Mouse (Mus musculus): ENCODE results near the gene Cenpj. TPM values are rescaled to one million over a fixed set of nuclear protein-coding genes. Genes with fewer than 3 reads are reported as not detected.
A peak's percentile ranks its signal among the peaks of the same experiment; 100 is the strongest.

The Cenpj gene
- polyA plus RNA-seq, 1 experiment = 6.9 TPM

DNA sequence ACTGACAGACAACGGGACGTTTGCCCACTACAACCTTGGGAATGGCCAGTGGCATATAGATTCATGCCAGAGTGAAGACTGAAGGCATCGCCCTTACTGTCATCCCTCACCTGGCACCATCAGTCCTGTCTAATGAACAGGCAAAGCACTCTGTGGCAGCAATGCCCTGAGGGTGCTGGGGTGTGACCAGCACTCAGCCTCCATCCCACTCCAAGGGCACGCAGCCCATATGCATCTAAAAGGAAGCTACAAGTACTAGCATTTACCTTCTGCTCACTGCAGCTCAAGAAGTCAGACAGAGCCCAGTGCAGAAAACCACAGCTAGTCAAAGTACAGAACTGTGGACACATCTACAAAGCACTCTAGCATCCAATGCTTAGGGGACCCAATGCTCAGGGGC, 29.7 kb downstream of the Cenpj start:
- DNase-seq (ENCODE audit: low read depth) = no peak
- TF ChIP-seq CTCF (IDR thresholded peaks at IDR 0.05; ENCODE audit: borderline replicate concordance, extremely low read depth, insufficient read depth, insufficient read length) (no peak), POLR2A (IDR thresholded peaks at IDR 0.05; ENCODE audit: borderline replicate concordance, extremely low read depth, insufficient read depth, insufficient read length, poor library complexity, severe bottlenecking) (no peak)

DNA sequence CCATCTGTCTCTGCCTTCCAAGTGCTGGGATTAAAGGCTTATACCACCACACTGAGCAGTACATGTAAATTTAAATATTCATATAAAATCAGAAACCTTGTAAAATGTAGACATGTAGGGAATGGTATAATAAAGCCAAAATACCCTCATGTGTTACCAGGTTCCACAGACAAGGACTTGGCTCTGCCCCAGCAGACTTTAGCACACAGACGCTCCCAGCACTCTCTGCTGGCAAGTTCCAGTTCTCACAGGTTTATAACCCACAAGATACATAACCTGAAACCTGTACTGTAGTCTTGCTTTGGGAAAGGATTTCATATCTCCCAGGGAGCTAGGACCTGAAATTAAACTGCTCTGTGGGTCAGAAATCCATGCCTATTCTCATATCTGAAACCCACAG, 30.3 kb downstream of the Cenpj start:
- peak; percentile 19 for DNase-seq (ENCODE audit: low read depth)
- TF ChIP-seq POLR2A (IDR thresholded peaks at IDR 0.05; ENCODE audit: borderline replicate concordance, extremely low read depth, insufficient read depth, insufficient read length, poor library complexity, severe bottlenecking) (no peak), CTCF (IDR thresholded peaks at IDR 0.05; ENCODE audit: borderline replicate concordance, extremely low read depth, insufficient read depth, insufficient read length) (no peak)

DNA sequence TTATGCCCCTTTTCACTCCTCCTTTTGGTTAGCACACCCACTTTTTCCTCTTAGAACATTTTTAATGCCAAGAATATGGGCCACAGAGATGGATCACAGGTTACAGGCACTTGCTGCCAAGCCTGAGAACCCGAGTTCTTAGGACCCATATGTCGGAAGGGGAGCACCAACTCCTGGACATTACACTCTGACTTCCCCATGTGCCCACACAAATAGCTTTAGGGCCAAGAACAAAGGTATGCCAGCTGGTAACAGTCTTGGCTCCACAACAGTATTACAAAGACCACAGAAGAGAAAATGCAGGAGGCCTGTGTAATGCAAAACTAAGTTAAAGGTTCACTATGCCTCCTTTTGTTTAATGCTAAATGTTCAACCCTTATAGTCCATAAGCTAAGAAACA, 44.4 kb downstream of the Cenpj start:
- TF ChIP-seq POLR2A (IDR thresholded peaks at IDR 0.05; ENCODE audit: borderline replicate concordance, extremely low read depth, insufficient read depth, insufficient read length, poor library complexity, severe bottlenecking) (no peak), CTCF (IDR thresholded peaks at IDR 0.05; ENCODE audit: borderline replicate concordance, extremely low read depth, insufficient read depth, insufficient read length) (no peak)
- DNase-seq (ENCODE audit: low read depth) = no peak

DNA sequence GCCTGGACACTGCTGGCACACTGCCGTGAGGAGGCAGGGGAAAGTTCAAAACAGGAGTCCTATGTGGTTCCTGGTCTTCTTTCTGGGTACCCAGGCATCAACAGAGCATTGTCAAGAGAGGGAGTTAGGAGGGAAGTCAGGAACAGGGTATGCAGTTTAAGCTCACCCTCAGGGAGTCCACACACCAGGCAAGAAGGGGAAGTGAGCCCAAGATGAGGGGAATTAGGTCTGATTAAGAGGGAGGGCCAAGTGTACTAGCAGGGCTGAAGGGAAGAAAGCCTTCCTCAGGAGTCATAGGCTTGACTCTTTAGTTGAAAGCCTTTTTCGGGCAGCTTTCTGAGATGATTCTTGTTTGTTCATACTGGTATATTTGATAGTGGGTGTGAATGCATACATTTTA, 60.5 kb downstream of the Cenpj start:
- no peak for TF ChIP-seq POLR2A (IDR thresholded peaks at IDR 0.05; ENCODE audit: borderline replicate concordance, extremely low read depth, insufficient read depth, insufficient read length, poor library complexity, severe bottlenecking)
- DNase-seq (ENCODE audit: low read depth) = no peak

DNA sequence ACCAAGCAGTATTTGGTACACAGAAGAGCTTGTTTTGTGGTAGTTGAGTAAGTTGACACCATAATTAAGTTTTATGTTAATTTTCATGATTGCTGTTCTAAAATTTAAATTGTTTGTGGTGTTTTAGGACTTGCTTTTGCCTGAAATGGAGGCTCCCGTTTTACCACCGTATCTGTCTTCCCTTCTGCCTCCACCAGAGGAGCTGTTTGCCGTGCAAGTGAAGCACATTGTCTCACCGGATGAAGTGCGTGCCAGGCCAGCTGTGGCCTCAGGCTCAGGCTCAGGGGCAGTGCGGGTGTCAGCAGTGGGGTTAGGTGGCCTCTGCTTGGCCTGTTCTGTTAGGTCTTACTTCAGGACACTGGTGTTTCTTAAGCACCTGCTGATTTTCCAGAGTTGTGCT, 63.1 kb downstream of the Cenpj start:
- peak; percentile 52 for DNase-seq (ENCODE audit: low read depth)
- TF ChIP-seq CTCF (IDR thresholded peaks at IDR 0.05; ENCODE audit: borderline replicate concordance, extremely low read depth, insufficient read depth, insufficient read length) (peak; percentile 60; the same call in 1 of the 2 replicates), POLR2A (IDR thresholded peaks at IDR 0.05; ENCODE audit: borderline replicate concordance, extremely low read depth, insufficient read depth, insufficient read length, poor library complexity, severe bottlenecking) (no peak)

DNA sequence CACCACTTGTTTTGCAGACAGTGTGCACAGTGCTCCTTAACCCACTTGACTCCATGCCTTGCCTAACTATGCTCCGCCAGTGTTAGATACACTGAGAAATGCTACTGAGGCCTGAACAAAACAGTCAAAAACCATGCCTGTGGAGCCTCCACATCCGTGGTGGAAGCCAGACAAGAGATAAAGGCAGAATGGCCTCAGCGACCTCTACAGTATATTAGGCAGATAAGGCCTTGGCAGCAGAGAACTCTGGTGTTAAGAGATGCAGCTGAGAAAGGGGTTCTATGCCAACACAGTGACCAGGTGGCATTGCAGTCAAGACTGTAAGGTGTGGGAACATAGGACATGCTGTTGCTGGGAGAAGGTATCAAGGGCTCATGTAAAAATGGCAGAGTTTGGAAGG, 68.5 kb downstream of the Cenpj start:
- TF ChIP-seq CTCF (IDR thresholded peaks at IDR 0.05; ENCODE audit: borderline replicate concordance, extremely low read depth, insufficient read depth, insufficient read length) = no peak
- no peak for TF ChIP-seq POLR2A (IDR thresholded peaks at IDR 0.05; ENCODE audit: borderline replicate concordance, extremely low read depth, insufficient read depth, insufficient read length, poor library complexity, severe bottlenecking)
- DNase-seq (ENCODE audit: low read depth) = no peak

DNA sequence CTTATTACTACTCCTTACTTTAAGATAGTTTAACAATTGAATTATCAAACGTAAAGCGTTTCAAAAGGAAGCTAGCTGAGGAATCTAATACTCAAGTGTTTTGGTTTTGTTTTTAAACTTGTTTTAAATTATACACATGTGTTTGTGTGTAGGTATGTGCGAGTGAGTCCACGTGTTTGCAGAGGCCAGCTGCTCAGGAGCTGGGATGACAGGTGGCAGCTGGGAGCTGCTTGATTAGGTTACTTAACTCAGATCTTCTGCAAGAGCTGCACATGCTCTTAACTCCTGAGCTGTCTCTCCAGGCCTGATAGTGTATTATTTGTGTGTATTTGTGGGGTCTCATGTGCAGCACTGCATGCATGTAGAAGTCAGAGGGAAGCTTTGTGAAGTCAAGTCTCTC, 72.8 kb downstream of the Cenpj start:
- TF ChIP-seq POLR2A (IDR thresholded peaks at IDR 0.05; ENCODE audit: borderline replicate concordance, extremely low read depth, insufficient read depth, insufficient read length, poor library complexity, severe bottlenecking) (no peak), CTCF (IDR thresholded peaks at IDR 0.05; ENCODE audit: borderline replicate concordance, extremely low read depth, insufficient read depth, insufficient read length) (no peak)

DNA sequence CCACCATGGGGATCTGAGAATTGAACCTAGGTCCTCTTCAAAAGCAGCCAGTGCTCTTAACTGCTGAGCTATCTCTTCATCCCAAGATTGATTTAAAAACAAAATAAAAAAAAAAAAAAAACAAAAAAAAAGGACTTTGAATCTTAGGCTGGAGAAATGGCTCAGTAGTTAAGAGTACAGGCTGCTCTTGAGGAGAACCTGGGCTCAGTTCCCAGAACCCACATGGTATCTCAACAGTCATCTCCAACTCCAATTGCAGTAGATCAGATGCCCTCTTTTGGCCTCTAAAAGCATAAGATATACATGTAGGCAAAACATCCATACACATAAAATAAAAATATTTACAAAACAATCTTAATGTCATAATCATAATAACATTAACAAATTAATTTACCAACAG, 85.4 kb downstream of the Cenpj start:
- no peak for DNase-seq (ENCODE audit: low read depth)
- TF ChIP-seq POLR2A (IDR thresholded peaks at IDR 0.05; ENCODE audit: borderline replicate concordance, extremely low read depth, insufficient read depth, insufficient read length, poor library complexity, severe bottlenecking) (no peak), CTCF (IDR thresholded peaks at IDR 0.05; ENCODE audit: borderline replicate concordance, extremely low read depth, insufficient read depth, insufficient read length) (no peak)

More for the DNA sequence above, 72.8 kb downstream of the Cenpj start:
- DNase-seq (ENCODE audit: low read depth) = no peak

Other genes with a start within 250 kb of the Cenpj start
- gene Atp12a, start 210.4 kb downstream of the Cenpj start, polyA plus RNA-seq (2012; rRNA removed) = 0.14 and 0.18 TPM in 2 replicates
- gene Rnf17, start 172.8 kb downstream of the Cenpj start, polyA plus RNA-seq (2012; rRNA removed) = 0.41 and 0.48 TPM in 2 replicates
- 1.4 and 2.3 TPM in 2 replicates for gene Parp4, start 194 bp upstream of the Cenpj start, polyA plus RNA-seq (2012; rRNA removed)
- gene Mphosph8, start 92.8 kb upstream of the Cenpj start, polyA plus RNA-seq (2012; rRNA removed) = 27.5 and 31.7 TPM in 2 replicates
- 46.8 and 54.6 TPM in 2 replicates for gene Pspc1, start 202.9 kb upstream of the Cenpj start, polyA plus RNA-seq (2012; rRNA removed)
- gene Zmym5, start 236.3 kb upstream of the Cenpj start, polyA plus RNA-seq (2012; rRNA removed) = 27.4 and 32.4 TPM in 2 replicates

Measured in brain, embryonic 14.5 days (tissue).